In genomic region chr12:35293566-35293965, GRCm38 (mm10) we compare ENCODE assay signal across 26 mouse cellular contexts.
DNase-seq lines count a peak whose midpoint lies in the region; ATAC-seq and TF ChIP-seq lines count a peak whose summit lies in the region.
"Had no signal": no experiment of that assay in that cellular context is flagged by ENCODE, and none has a peak within 500 bp of the region (broad histone marks: within the 10 kb centered on the region; RNA-seq: fewer than 3 reads in every experiment).

No protein-coding gene starts in this region.

- peaks cover 28% of the 10 kb centered on the region for H3K4me1 ChIP-seq in bone marrow macrophage, adult 2 months (ENCODE audit: control insufficient read depth, insufficient read depth, low read length)
- H3K4me1 ChIP-seq: forebrain, embryonic 13.5 days; heart, embryonic 12.5 days; hindbrain, embryonic 13.5 days; limb, embryonic 10.5 days; limb, embryonic 15.5 days; liver, embryonic 15.5 days had no signal

- peak overlapping the region; percentile 62 for H3K27ac ChIP-seq in bone marrow macrophage, adult 2 months (ENCODE audit: insufficient read depth, low read depth, low read length)
- H3K27ac ChIP-seq: forebrain, embryonic 13.5 days; hindbrain, embryonic 13.5 days; limb, embryonic 10.5 days; limb, embryonic 15.5 days; liver, embryonic 15.5 days had no signal

- DNase-seq in retina, postnatal 1 day = peak; percentile 11
- no peak for DNase-seq in retina, embryonic 14.5 days (ENCODE audit: low spot score)
- DNase-seq in lung, postnatal 25 days (ENCODE audit: low spot score) = peak; percentile 58
- no peak for DNase-seq in embryo, embryonic 11 days
- DNase-seq in gastrocnemius, postnatal 14 days = no peak
- DNase-seq: adrenal gland, postnatal 25 days; cerebellum, adult 18-20 months; gastrocnemius, postnatal 25 days; heart, adult 18-20 months; heart, postnatal 4 days; kidney, adult 8-10 months; kidney, postnatal 14 days; layer of hippocampus, adult 9-11 months; midbrain, embryonic 14.5 days; thymus, adult 18-20 months; thymus, postnatal 25 days had no signal

- no peak for TF ChIP-seq POLR2A in bone marrow macrophage, adult 2 months (IDR thresholded peaks at IDR 0.05; ENCODE audit: borderline replicate concordance, low read depth, low read length)

- H3K4me3 ChIP-seq in bone marrow macrophage, adult 2 months (ENCODE audit: insufficient read depth, low read length) = no peak overlapping the region
- H3K4me3 ChIP-seq: forebrain, embryonic 13.5 days; heart, embryonic 12.5 days; hindbrain, embryonic 13.5 days; limb, embryonic 10.5 days; limb, embryonic 15.5 days; liver, embryonic 15.5 days had no signal

- no peak for ATAC-seq in erythroblast, adult 5-6 weeks (replicated peaks; ENCODE audit: low FRiP score, poor library complexity, severe bottlenecking)
- ATAC-seq: forebrain, embryonic 13.5 days; intestine, embryonic 16.5 days; Patski had no signal

- intact Hi-C loops in gastrocnemius, postnatal 14 days (cut with DNase I; ENCODE audit: low total_unique reads) = no loop called here

- TF ChIP-seq CTCF in bone marrow macrophage, adult 2 months (IDR thresholded peaks at IDR 0.05; ENCODE audit: low read depth, low read length) = no peak

Comparison
In these comparisons a context has a peak if more than half of its experiments do, and no peak if none do; other contexts are left out.
1. DNase-seq: peak in retina, postnatal 1 day (single experiment) and lung, postnatal 25 days (single experiment); none in retina, embryonic 14.5 days (single experiment), embryo, embryonic 11 days (single experiment) and gastrocnemius, postnatal 14 days (single experiment).